Mouse (Mus musculus): ENCODE data around the gene Myrfl. TPM values are rescaled to one million over a fixed set of nuclear protein-coding genes. Genes with fewer than 3 reads are reported as not detected.

Myrfl gene
- polyA plus RNA-seq, 1 experiment = 0.22 TPM

DNA sequence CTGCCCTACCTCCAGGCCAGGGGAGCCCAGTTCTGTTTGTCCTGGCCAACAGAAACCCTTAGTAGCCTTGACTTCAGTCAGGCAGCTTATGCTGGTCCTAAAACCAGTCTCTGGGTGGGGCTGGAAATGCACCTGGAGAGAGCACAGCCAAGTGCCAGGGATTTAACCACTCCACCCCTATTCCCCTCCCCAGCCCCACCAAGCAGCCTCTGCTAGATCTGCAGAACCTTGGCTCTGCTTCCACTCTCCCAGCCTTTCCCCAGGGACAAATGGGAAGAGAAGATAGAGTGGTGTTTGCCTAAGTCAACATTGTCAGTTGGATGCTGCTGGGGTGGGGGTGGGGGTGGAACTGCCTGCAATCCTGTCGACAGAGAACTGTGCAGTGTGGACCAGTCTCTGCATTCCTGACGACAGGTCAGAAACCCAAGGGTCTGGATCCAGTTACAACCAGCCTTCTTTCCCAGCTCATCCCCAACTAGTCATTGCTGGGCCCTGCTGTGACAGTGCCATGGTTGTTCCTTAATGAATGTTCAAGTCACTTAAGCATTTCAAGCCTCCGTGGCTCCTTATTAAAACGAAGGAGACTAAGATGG is 135.1 kb downstream of the Myrfl start:
- no peak for DNase-seq (ENCODE audit: extremely low spot score in 1 of 2, low spot score in 1 of 2)

DNA sequence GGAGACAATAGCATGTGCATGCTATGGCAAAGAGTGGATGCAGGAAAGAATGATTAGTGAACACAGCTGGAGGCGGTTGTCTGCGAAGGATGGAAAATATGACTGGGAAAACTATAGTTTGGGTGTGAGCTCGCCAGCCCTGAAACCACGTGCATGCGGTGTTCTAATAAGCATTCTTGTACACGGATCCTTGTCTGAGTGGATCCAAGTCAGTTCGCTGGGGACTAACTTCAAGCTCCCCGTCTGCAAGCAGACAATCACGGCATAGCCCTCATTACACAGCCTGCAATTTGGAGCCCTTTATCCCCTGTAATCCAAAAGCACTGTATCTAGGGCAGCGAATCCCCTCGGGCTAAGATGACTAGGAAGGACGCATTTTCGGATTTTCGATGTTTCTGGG is 136.2 kb downstream of the Myrfl start:
- DNase-seq (ENCODE audit: extremely low spot score in 1 of 2, low spot score in 1 of 2) = no peak

DNA sequence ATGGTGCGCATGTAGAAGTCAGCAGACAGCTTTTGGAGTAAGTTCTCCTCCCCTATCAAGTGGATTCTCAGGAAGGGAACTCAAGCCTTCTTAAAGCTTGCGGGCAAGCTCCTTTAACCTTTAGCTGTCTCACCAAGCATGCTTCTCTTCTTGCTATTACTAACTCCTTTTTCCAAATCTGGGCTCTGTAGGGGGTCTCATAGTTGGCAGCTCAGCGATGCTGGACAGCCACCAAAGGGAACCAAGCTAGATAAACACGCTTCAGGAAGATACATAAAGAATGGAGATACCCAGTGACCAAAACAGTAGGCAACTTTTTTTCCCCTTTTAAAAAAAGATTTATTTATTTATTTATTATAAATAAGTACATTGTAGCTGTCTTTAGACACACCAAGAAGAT is 136.9 kb downstream of the Myrfl start:
- no peak for DNase-seq (ENCODE audit: extremely low spot score in 1 of 2, low spot score in 1 of 2)

DNA sequence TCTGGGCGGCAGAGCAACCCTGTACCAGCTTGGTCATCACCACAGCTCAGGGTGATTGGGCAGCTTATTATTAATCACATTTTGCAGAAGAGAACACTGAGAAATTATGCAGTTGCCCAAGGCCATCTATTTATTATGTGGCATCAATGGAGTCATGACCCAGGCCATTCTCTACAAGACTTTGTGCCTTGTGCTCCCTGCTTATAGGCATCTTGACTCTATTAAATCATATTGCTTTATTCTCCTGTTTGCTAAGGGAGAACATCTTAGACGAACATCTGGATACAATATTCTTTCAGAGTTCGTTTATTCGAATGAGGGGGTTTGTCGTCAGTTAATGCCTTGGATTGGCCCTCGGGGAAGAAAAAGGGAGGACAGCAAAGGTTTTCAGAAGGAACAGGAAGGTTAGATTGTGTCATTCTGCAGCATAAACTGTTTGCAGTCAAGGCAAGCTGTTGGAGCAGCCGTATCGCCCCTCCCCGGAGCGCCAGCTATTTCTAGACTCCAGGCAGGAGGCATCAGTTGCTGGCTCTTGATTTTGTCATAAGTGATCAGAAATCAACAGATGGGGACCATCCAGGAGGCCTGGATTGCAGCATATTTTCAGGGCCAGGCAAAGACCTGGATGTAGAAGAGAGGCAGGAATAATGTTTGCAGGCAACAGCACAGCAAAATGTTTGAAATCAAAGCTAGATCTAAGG is 140.7 kb downstream of the Myrfl start:
- DNase-seq (ENCODE audit: extremely low spot score in 1 of 2, low spot score in 1 of 2) = peak in 1 of 2 experiments; percentile 26

DNA sequence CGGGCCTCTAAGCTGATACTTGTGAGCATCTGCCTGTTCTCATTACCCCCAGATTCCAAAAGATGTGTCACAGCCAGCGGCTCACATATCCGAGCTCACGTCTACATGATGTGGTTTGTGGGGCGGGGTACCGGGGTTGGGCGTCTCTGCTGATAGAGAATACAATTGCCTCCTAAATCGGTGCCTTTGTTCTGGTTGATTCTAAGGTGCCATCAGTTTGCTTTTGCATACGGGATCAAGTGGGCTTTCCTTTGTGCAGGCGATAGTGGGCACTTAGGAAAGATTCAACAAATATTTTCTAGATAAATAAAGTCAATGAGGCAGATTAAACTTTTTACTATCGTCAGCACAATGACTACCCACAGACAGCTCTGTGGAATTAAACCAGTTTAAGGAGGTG is 141.8 kb downstream of the Myrfl start:
- no peak for DNase-seq (ENCODE audit: extremely low spot score in 1 of 2, low spot score in 1 of 2)

DNA sequence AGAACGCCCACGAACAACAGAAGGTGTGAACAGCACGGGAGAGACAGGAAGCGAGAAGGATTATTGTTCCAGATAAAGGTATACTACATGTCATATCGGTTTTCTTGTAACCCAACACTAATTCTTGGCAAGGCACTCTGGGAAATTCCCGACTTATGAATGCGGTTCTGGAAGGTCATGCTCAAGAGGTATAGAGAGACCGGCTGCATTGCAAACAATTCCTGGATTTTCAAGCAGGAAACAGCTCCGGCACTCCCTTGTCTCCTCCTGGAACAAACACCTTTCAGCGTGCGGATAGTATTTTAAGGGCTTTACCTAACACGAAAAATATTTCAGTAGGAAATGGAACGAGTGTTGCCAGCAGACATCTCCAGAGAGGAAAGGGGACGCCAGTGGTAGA is 145.8 kb downstream of the Myrfl start:
- no peak for DNase-seq (ENCODE audit: extremely low spot score in 1 of 2, low spot score in 1 of 2)

DNA sequence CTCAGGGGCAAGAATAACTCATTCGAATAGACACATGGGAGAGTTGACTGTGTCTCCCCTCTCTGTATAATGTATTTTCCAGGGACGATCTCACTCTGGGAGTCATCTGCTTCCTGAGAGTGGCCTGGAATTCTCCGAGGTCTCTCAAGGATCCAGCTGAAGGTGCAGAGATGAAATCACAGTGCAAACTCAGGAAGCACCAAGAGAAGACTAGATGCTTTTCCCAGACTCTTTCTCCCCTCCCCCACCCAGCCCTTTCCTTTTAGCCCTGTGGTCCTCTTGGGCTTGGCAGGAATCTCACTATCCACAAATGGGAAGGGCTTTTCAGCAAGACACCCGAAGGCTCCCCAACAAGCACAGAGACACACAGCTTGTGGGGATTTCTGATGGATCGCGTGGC is 146.7 kb downstream of the Myrfl start:
- no peak for DNase-seq (ENCODE audit: extremely low spot score in 1 of 2, low spot score in 1 of 2)

DNA sequence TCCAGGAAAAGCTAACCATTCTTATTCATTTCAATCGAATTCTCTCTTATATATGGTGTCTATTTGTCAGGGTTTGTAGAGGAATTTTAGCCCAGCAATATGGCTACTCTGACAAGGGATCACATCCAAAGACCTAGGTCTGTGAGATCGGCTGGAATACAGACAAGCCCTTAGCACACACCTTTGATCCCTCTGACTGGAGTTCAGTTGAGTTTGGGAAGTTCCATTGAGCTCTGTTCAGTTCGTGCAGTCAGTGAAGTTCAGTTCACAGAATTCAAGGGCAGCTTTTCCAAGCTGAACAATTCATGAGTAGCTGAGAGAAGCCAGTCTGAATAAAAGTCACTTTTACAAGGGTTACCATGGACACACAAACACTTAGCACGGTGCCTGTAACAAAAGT is 148.0 kb downstream of the Myrfl start:
- no peak for DNase-seq (ENCODE audit: extremely low spot score in 1 of 2, low spot score in 1 of 2)

DNA sequence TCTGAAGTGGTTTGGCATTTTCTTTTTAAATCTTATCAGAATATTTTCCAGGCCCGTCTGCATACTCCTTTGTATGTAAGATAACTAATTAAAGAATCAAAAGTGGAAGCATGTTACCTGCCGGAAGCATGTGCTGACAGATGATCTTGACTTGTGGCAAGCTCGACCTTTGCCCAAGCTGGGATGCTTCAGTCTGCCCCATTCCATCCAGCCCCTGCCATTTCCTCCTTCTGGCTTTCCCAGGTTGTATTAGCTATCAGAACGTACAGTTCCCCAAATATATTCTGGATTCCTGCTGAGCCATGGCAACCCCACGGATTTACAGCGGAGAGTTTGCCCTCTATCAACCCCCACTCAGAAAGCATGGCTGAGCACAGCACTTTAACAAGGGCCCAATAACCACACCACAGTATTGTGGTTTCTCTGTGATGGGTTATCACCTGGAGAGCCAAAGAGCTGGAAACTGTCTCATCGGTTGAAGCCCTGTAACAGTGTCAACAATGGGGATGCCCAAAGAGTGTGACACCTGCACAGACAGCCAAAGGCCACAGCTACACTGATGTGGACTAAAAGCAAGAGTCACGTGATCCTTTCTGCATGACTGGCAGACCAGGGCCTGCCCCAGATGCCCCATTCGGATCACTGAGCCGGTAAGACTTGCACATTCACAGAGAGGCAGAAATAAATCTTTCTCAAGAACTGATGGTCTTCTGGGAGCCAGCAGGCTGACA is 150.3 kb downstream of the Myrfl start:
- DNase-seq (ENCODE audit: extremely low spot score in 1 of 2, low spot score in 1 of 2) = no peak

DNA sequence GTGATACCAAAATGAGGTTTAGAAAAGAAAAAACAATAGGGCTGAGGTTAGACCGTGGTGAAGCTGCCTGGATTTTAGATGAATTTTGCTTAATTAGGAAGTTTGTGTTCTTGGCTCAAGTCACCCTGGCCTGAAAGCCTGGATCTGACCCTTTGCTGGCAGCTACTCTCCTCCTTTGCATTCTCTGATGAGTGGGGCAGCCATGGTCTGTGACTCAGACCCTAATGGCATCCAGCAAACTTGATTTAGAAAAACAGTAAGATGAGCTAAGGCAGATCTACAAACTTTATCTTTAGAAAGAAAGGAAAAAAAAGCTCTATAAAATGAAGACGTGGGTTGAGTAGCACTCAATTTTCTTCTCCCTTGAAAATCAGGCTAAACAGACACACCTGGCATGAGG is 154.0 kb downstream of the Myrfl start:
- no peak for DNase-seq (ENCODE audit: extremely low spot score in 1 of 2, low spot score in 1 of 2)

DNA sequence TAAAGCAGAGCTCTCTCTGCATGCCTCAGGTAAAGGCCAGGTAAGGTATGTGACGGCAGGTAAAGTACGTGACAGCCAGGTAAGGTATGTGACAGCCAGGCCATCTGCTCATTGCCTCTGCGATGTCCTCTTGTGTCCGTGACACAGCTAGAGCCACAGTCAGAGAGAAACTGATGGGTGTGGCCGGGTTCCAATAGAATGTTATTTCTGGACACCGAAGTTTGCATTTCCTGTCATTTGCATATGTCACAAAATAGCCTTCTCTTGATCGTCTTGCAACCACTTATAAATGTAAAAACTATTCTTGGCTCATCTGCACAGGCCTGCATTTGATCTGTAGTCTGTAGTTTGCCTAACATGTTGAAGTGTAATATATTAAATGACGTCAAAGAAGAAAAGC is 154.5 kb downstream of the Myrfl start:
- no peak for DNase-seq (ENCODE audit: extremely low spot score in 1 of 2, low spot score in 1 of 2)

DNA sequence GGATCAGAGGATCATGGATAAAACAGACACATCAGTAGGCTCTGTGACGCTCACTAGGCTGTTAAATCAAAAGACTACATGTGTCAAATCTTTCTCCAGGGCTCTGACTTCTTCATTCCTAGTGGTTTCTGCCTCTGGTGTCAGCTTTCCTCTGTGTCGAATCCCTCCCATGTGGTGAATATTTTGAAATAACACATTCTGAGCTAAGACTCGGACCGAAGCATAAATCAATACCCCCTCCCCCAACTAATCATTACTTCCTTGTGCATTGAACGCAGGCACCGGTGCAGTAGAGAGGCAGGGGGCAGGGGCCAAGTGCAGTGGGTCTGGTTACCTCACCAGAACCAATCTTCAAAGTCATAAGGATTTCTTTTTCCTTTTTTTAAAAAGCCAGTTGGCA is 155.4 kb downstream of the Myrfl start:
- DNase-seq (ENCODE audit: extremely low spot score in 1 of 2, low spot score in 1 of 2) = no peak

DNA sequence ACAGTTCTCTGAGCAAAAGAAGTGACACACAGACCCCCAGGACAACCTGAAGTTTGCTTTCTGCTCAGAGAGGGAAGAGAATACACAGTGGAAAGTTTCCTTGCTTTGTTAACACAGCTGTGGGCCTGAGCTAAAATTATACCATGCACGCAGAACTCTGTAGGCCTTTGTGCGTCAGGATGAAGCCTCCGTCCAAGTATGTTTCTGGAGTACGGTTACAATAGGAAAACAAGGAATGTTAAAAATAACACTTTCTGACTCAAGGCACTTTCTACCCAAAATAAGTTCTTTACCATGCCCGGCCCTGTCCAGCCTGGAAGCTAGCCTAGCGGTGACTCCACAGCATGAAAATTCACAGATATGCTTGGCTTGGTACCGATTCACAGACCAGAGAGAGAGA is 156.6 kb downstream of the Myrfl start:
- DNase-seq (ENCODE audit: extremely low spot score in 1 of 2, low spot score in 1 of 2) = peak; percentile 25 to 68

DNA sequence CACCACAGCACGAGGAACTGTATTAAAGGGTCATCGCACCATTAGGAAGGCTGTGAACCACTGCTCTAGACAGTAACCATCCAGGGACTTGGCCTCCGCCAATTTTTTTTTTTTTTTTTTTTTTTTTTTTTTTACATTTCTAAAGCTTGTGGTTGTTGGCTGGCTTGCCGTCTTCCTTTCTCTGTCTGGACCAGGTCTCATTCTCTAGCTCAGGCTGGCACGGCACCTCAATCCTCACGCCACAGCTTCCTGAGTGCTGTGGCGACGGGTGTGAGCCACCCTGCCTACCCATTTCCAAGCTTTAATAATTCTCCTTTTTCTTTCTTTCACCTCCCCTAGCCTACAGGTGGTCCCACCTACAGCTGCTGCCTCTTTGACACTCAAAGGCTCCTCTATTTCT is 158.2 kb downstream of the Myrfl start:
- no peak for DNase-seq (ENCODE audit: extremely low spot score in 1 of 2, low spot score in 1 of 2)

DNA sequence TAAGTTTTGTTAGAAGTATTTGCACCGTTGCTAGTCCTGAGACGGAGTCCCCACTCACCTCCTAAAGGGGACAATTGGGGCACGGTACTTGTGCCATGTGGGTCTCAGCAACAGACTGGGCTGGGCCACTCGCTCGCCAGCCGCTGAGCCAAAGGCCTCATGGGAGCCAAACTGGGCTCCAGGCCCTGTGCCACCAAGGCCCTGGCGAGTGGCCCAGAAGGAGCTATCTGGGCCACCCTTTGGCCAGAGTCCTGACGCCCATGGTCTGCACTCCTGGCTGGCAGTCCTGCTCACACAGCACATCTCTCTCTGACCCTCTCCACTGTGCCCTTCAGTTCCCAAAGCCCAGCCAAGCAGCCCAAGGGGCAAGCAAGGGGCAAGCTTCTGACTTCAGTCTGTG is 161.1 kb downstream of the Myrfl start:
- peak in 1 of 2 experiments; percentile 57 for DNase-seq (ENCODE audit: extremely low spot score in 1 of 2, low spot score in 1 of 2)

DNA sequence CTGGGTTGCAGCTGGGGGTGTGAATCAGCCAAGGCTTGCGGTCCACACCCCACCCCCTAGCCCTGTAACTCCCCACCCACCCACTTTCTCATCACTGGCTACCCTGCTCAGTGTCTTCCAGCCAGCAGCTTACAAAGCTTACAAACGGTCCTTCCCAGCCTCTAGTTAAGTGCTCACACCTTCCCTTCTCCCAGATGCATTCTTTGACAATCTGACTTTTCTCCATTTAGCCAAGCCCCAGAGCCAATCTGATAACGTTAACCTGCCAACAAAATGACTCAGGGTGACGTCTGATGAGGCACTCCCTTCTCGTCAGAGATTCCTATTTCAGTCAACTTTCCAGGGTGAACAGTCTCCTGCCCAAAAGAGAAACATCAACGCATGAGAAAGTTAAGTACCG is 163.1 kb downstream of the Myrfl start:
- DNase-seq (ENCODE audit: extremely low spot score in 1 of 2, low spot score in 1 of 2) = peak in 1 of 2 experiments; percentile 13

DNA sequence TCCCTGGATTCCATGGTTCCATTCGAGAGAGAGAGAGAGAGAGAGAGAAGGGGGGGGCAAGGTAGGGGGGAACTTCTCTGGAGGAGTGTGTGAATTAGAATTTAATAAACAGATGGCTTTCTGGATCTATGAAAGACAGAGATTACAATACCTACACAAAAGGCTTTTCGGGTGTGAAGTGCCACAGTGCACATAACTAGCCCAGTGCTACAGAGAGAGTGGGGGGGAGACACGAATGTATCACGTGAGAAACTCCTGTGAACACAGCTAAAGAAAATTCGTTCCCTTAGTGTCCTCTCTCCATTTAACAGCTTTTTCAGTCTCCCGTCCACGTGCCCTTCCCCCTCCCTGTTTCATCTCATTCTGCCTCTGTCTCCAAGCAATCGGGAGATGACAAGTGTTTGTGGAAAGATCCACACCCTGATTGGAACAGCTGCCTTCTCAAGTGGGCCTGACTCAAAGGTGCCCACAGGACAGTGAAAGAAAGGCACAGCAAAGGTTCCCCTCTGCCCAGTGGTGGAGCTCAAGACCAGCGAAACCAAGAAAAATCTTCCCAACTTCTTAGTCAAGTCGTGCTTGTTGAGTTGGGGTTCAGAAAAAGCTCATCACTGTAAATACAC is 166.6 kb downstream of the Myrfl start:
- DNase-seq (ENCODE audit: extremely low spot score in 1 of 2, low spot score in 1 of 2) = no peak

DNA sequence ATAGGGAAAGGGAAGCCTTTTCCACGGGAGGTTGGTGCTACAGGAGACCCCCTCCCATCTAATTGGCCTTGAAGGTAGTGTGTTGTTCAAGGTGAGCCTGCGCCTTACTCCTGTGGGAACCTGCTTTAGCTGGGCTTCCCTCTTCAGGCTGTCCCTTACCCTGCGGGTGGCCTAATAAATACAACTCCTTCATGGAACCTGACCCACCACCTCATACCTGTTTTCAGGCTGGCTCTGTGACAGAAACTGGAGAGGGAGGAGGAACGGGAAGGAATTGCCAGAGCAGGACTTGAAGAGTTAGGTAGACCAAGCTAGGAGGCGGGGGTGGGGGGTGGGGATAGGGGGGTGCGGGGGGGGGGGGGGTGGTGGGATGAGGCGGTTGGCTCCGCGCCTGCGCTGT is 167.9 kb downstream of the Myrfl start:
- no peak for DNase-seq (ENCODE audit: extremely low spot score in 1 of 2, low spot score in 1 of 2)

DNA sequence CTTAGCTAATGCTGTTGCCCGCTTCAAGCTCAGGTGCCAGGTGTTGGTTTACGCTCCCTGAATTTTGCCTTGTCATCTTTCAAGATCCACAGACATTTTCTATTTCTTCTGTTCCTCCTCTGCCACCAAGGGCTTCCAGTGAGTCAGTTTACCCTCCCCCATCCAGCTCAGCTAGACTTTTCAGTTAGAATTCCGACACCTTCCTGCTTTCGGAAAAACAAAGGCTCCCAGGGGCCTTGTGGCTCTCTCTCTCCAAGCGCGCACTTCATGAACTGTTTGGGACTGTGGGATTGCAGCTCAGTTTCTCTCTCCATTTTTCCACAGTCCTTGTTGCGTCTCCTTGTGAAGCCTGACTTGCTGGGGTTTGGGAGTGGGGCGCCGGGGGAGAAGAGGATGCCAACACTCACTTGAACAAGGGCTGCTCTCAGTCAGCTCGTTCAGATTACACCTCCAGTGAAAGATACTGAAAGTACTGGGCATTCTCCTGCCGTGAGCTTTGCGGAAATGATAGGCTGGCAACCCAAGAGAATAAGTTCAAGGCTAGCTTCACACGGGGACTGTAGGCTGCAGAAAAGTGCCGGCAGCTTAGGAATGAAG is 168.9 kb downstream of the Myrfl start:
- DNase-seq (ENCODE audit: extremely low spot score in 1 of 2, low spot score in 1 of 2) = no peak

Measured in frontal cortex, adult 2 months (tissue).